Mouse (Mus musculus) forebrain, embryonic 12.5 days (tissue): ENCODE data around the gene Mapk8ip1. TPM values are rescaled to one million over a fixed set of nuclear protein-coding genes. Genes with fewer than 3 reads are reported as not detected.
A peak's percentile ranks its signal among the peaks of the same experiment; 100 is the strongest.
"Not testable (repeated sequence)": the region's sequence is repeated elsewhere in the genome, so short reads cannot be mapped to it uniquely, and the experiment has no call there.

Source experiments
- ATAC-seq: fragments of 200-750 bp; cut with Nextera tagmentation; 2 replicates; pipeline ENCODE4 v1.8.0; 2017; ENCODE audit warnings: moderate TSS enrichment; ENCODE audit not compliant: low FRiP score
- H3K27ac ChIP-seq: fragments of 300-500 bp; sonication (generic); 2 replicates; pipeline ENCODE4 v1.5.1; 2016; ENCODE audit warnings: mild to moderate bottlenecking
- H3K27me3 ChIP-seq: fragments of 300-500 bp; sonication (generic); 2 replicates; pipeline ENCODE4 v1.6.1; 2016; ENCODE audit warnings: mild to moderate bottlenecking
- H3K36me3 ChIP-seq: fragments of 300-500 bp; sonication (generic); replicated peaks from 2 replicates; pipeline ENCODE4 v1.6.1; 2016; ENCODE audit warnings: mild to moderate bottlenecking
- H3K4me1 ChIP-seq: fragments of 300-500 bp; sonication (generic); 2 replicates; pipeline ENCODE4 v1.6.1; 2016
- H3K4me2 ChIP-seq: fragments of 300-500 bp; sonication (generic); 2 replicates; pipeline ENCODE4 v1.6.1; 2016; ENCODE audit warnings: mild to moderate bottlenecking, moderate library complexity
- H3K4me3 ChIP-seq: fragments of 300-500 bp; sonication (generic); replicated peaks from 2 replicates; pipeline ENCODE4 v1.5.1; 2016; ENCODE audit warnings: mild to moderate bottlenecking
- H3K9ac ChIP-seq: fragments of 300-500 bp; sonication (generic); 2 replicates; pipeline ENCODE4 v1.6.1; 2016; ENCODE audit warnings: mild to moderate bottlenecking
- H3K9me3 ChIP-seq: fragments of 300-500 bp; sonication (generic); 2 replicates; pipeline ENCODE4 v1.6.1; 2016
- WGBS: fragments of 180-500 bp; shearing (Covaris S2); methylation state at CpG from one replicate; pipeline ENCODE4 v1.1.7; 2016; 5-methylcytosine and 5-hydroxymethylcytosine counted together
- polyA plus RNA-seq: library from polyadenylated mRNA; unstranded; fragments of >200 nt; fragmentation: Nextera tagmentation; extraction: Ambion mirVana; gene quantifications from 2 replicates; pipeline ENCODE4 v1.2.1, GENCODE M21; 2016

Gene Mapk8ip1
- polyA plus RNA-seq, 1 experiment from 2014 or later, result 83.5 TPM

GRCm38 (mm10) chr2:92399877-92400276 is 1.2 kb downstream of the Mapk8ip1 start:
- peak overlapping the region; percentile 92 for H3K4me2 ChIP-seq
- ATAC-seq, H3K9ac ChIP-seq, H3K27ac ChIP-seq, H3K27me3 ChIP-seq, H3K9me3 ChIP-seq: not testable (repeated sequence)
- H3K4me3 ChIP-seq, result peak overlapping the region; percentile 81
- WGBS, result 44% methylated on average over 3 of the region's 4 CpGs
- peaks cover 13% of the 10 kb centered on the region for H3K36me3 ChIP-seq
- peaks cover 38% of the 10 kb centered on the region for H3K4me1 ChIP-seq

- 0 out of 2 replicates have a peak overlapping the region, but pooled peaks have one; percentile 25 for H3K27ac ChIP-seq
- WGBS, result 89% methylated on average over 1 of the region's 1 CpGs
- H3K27me3 ChIP-seq, result 0 out of 2 replicates have a peak, but pooled peaks cover 10% of the 10 kb centered on the region
- H3K4me1 ChIP-seq, result peaks cover 45% of the 10 kb centered on the region
- H3K9ac ChIP-seq, result no peak overlapping the region
- H3K9me3 ChIP-seq, result no peaks in the 10 kb centered on the region
- H3K4me2 ChIP-seq, result no peak overlapping the region
- no peak overlapping the region for H3K4me3 ChIP-seq
- H3K36me3 ChIP-seq, result no peaks in the 10 kb centered on the region
- ATAC-seq, result no peak
Observed at GRCm38 (mm10) chr2:92397436-92397835, 3.6 kb downstream of the Mapk8ip1 start.

GRCm38 (mm10) chr2:92395535-92395934 is 5.5 kb downstream of the Mapk8ip1 start:
- H3K4me2 ChIP-seq, result no peak overlapping the region
- no peaks in the 10 kb centered on the region for H3K36me3 ChIP-seq
- H3K4me3 ChIP-seq, result no peak overlapping the region
- 0 out of 2 replicates have a peak, but pooled peaks cover 10% of the 10 kb centered on the region for H3K27me3 ChIP-seq
- H3K27ac ChIP-seq, result no peak overlapping the region
- no peak overlapping the region for H3K9ac ChIP-seq
- 86% methylated on average over 3 of the region's 3 CpGs for WGBS
- peaks cover 58% of the 10 kb centered on the region for H3K4me1 ChIP-seq
- no peak for ATAC-seq
- H3K9me3 ChIP-seq, result no peaks in the 10 kb centered on the region

- no peak for ATAC-seq
- Histone ChIP-seq H3K9ac (peak overlapping the region; percentile 63), H3K36me3 (peaks cover 3% of the 10 kb centered on the region), H3K9me3 (no peaks in the 10 kb centered on the region), H3K27me3 (0 out of 2 replicates have a peak, but pooled peaks cover 10% of the 10 kb centered on the region), H3K27ac (peak overlapping the region; percentile 91), H3K4me1 (peaks cover 60% of the 10 kb centered on the region), H3K4me3 (peak overlapping the region; percentile 37), H3K4me2 (peak overlapping the region; percentile 69)
- WGBS, result 4% methylated on average over 26 of the region's 26 CpGs
Observed at GRCm38 (mm10) chr2:92392318-92393264, 8.5 kb downstream of the Mapk8ip1 start.

- H3K27ac ChIP-seq, result peak overlapping the region; percentile 91
- H3K4me2 ChIP-seq, result peak overlapping the region; percentile 69
- H3K9ac ChIP-seq, result peak overlapping the region; percentile 63
- no peaks in the 10 kb centered on the region for H3K9me3 ChIP-seq
- H3K36me3 ChIP-seq, result peaks cover 11% of the 10 kb centered on the region
- 0 out of 2 replicates have a peak, but pooled peaks cover 10% of the 10 kb centered on the region for H3K27me3 ChIP-seq
- 21% methylated on average over 11 of the region's 11 CpGs for WGBS
- peaks cover 58% of the 10 kb centered on the region for H3K4me1 ChIP-seq
- peak overlapping the region; percentile 37 for H3K4me3 ChIP-seq
- no peak for ATAC-seq
Observed at GRCm38 (mm10) chr2:92391703-92392317, 9.3 kb downstream of the Mapk8ip1 start.

- H3K4me1 ChIP-seq, result peaks cover 58% of the 10 kb centered on the region
- WGBS, result 89% methylated on average over 8 of the region's 8 CpGs
- peak overlapping the region; percentile 63; the same call in 1 of the 2 replicates for H3K9ac ChIP-seq
- peak overlapping the region; percentile 69 for H3K4me2 ChIP-seq
- no peak for ATAC-seq
- H3K4me3 ChIP-seq, result no peak overlapping the region
- H3K9me3 ChIP-seq, result no peaks in the 10 kb centered on the region
- 0 out of 2 replicates have a peak overlapping the region, but pooled peaks have one; percentile 91 for H3K27ac ChIP-seq
- 0 out of 2 replicates have a peak, but pooled peaks cover 10% of the 10 kb centered on the region for H3K27me3 ChIP-seq
- peaks cover 18% of the 10 kb centered on the region for H3K36me3 ChIP-seq
Observed at GRCm38 (mm10) chr2:92391116-92391515, 9.9 kb downstream of the Mapk8ip1 start.

- WGBS, result 76% methylated on average over 6 of the region's 6 CpGs
Observed at GRCm38 (mm10) chr2:92390206-92390930, 10.7 kb downstream of the Mapk8ip1 start.

GRCm38 (mm10) chr2:92389645-92390044 is 11.4 kb downstream of the Mapk8ip1 start:
- Histone ChIP-seq H3K27me3 (0 out of 2 replicates have a peak, but pooled peaks cover 10% of the 10 kb centered on the region), H3K9me3 (no peaks in the 10 kb centered on the region), H3K4me1 (peaks cover 58% of the 10 kb centered on the region), H3K36me3 (peaks cover 32% of the 10 kb centered on the region), H3K4me3 (peak overlapping the region; percentile 79), H3K9ac (no peak overlapping the region), H3K27ac (peak overlapping the region; percentile 85), H3K4me2 (peak overlapping the region; percentile 89)
- 3% methylated on average over 10 of the region's 10 CpGs for WGBS
- no peak for ATAC-seq

More at GRCm38 (mm10) chr2:92390206-92390930, 10.7 kb downstream of the Mapk8ip1 start:
- H3K27me3 ChIP-seq, result 0 out of 2 replicates have a peak, but pooled peaks cover 10% of the 10 kb centered on the region
- H3K9me3 ChIP-seq, result no peaks in the 10 kb centered on the region
- no peak overlapping the region for H3K4me3 ChIP-seq
- H3K36me3 ChIP-seq, result peaks cover 25% of the 10 kb centered on the region
- peak overlapping the region; percentile 85 for H3K27ac ChIP-seq
- H3K4me1 ChIP-seq, result peaks cover 58% of the 10 kb centered on the region
- H3K4me2 ChIP-seq, result peak overlapping the region; percentile 89
- H3K9ac ChIP-seq, result no peak overlapping the region
- no peak for ATAC-seq

GRCm38 (mm10) chr2:92388891-92389641 is 12.0 kb downstream of the Mapk8ip1 start:
- WGBS, result under 1% methylated on average over 57 of the region's 62 CpGs
- H3K9me3 ChIP-seq, result no peaks in the 10 kb centered on the region
- peak; percentile 95 for ATAC-seq

GRCm38 (mm10) chr2:92388081-92388517 is 13.0 kb downstream of the Mapk8ip1 start:
- H3K4me1 ChIP-seq, result peaks cover 52% of the 10 kb centered on the region
- peak overlapping the region; percentile 79 for H3K4me3 ChIP-seq
- 0 out of 2 replicates have a peak, but pooled peaks cover 2% of the 10 kb centered on the region for H3K27me3 ChIP-seq
- no peak for ATAC-seq
- no peaks in the 10 kb centered on the region for H3K9me3 ChIP-seq
- H3K9ac ChIP-seq, result peak overlapping the region; percentile 87
- peak overlapping the region; percentile 89 for H3K4me2 ChIP-seq
- H3K36me3 ChIP-seq, result peaks cover 48% of the 10 kb centered on the region
- 41% methylated on average over 3 of the region's 3 CpGs for WGBS
- H3K27ac ChIP-seq, result peak overlapping the region; percentile 85

More at GRCm38 (mm10) chr2:92388891-92389641, 12.0 kb downstream of the Mapk8ip1 start:
- H3K4me1 ChIP-seq, result peaks cover 58% of the 10 kb centered on the region
- H3K9ac ChIP-seq, result peak overlapping the region; percentile 87
- 0 out of 2 replicates have a peak, but pooled peaks cover 10% of the 10 kb centered on the region for H3K27me3 ChIP-seq
- peaks cover 38% of the 10 kb centered on the region for H3K36me3 ChIP-seq
- peak overlapping the region; percentile 79 for H3K4me3 ChIP-seq
- H3K27ac ChIP-seq, result peak overlapping the region; percentile 85
- peak overlapping the region; percentile 89 for H3K4me2 ChIP-seq

GRCm38 (mm10) chr2:92387646-92388045 is 13.4 kb downstream of the Mapk8ip1 start:
- Histone ChIP-seq H3K4me1 (peaks cover 48% of the 10 kb centered on the region), H3K27ac (no peak overlapping the region)

More at GRCm38 (mm10) chr2:92387646-92388045, 13.4 kb downstream of the Mapk8ip1 start:
- WGBS, result 74% methylated on average over 4 of the region's 4 CpGs
- Histone ChIP-seq H3K4me3 (peak overlapping the region; percentile 79), H3K4me2 (peak overlapping the region; percentile 89), H3K27me3 (no peaks in the 10 kb centered on the region), H3K9me3 (no peaks in the 10 kb centered on the region), H3K9ac (peak overlapping the region; percentile 87), H3K36me3 (peaks cover 52% of the 10 kb centered on the region)
- ATAC-seq, result no peak
